Mouse (Mus musculus): Measurements from ENCODE around the gene Maml3. TPM values are rescaled to one million over a fixed set of nuclear protein-coding genes. Genes with fewer than 3 reads are reported as not detected.

Maml3 gene
- polyA plus RNA-seq, 1 experiment from 2014 or later = 6.0 TPM

DNA sequence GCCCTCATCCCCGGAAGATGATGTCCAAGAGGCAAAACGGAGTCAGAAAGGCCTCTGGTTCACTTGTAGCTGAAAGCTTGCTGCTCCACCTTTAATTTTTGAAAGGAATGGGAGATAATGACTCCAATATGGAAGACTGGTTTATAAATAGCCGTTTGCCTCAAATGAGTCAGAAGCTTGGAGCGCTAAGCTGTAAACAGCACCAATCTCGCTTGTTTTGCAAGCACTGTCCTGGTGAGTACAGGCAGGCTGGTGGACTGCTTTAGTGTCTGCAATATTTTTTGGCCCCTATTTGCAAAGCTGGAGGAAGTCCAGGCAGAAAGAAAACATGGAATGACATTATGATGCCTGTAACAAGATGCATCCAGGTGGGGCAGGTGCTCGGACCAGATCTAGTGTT lies 335.7 kb downstream of the Maml3 start:
- DNase-seq (ENCODE audit: low spot score) = no peak
- H3K36me3 ChIP-seq (replicated peaks) = 0 out of 2 replicates have a peak, but pooled peaks cover 3% of the 10 kb centered on the region
- H3K4me3 ChIP-seq = no peak overlapping the region
- H3K9me3 ChIP-seq = peaks cover 5% of the 10 kb centered on the region; the same call in 1 of the 2 replicates
- WGBS = 89% methylated on average over 6 of the region's 6 CpGs
- H3K4me1 ChIP-seq = peaks cover 21% of the 10 kb centered on the region
- no peaks in the 10 kb centered on the region for H3K27me3 ChIP-seq (replicated peaks; ENCODE audit: low read depth, poor library complexity, severe bottlenecking)
- no peak overlapping the region for H3K27ac ChIP-seq (replicated peaks)

DNA sequence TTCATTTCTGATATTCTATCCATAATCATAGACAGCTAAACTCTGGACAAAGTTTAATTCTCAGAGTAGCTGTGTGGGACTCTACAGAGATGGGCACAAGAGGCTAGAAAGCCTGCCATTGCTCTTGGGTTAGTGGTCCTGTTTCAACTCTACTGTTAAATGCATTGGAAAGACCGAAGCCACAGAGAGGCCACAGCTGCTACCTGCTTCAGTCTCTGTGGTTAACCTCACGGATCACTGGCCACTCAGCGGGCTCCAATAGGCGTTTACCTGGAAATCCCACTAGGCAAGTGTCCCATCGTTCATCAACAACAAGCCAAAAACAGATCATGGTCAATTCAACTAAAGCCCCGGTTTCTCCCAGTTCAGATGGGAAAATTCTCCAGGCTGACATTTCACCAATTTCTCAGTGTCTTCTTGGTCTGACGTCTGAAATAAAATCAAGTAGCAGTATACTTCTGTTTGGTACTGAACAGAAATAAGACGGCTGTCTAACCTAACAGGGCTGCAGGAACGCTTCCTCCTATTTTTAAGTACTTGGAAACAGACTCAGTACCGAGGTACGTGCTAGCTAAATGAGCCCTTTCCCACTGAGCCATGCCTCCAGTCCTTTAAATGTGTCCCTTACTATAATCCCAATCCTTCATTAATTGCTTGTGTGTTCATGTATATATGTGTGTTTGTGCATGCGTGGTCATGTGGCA lies 339.5 kb downstream of the Maml3 start:
- no peaks in the 10 kb centered on the region for H3K27me3 ChIP-seq (replicated peaks; ENCODE audit: low read depth, poor library complexity, severe bottlenecking)
- 89% methylated on average over 12 of the region's 12 CpGs for WGBS
- H3K27ac ChIP-seq (replicated peaks) = no peak overlapping the region
- 0 out of 2 replicates have a peak, but pooled peaks cover 3% of the 10 kb centered on the region for H3K36me3 ChIP-seq (replicated peaks)
- 0 out of 2 replicates have a peak, but pooled peaks cover 3% of the 10 kb centered on the region for H3K9me3 ChIP-seq
- DNase-seq (ENCODE audit: low spot score) = no peak
- H3K4me1 ChIP-seq = peaks cover 17% of the 10 kb centered on the region
- H3K4me3 ChIP-seq = no peak overlapping the region

- WGBS = 92% methylated on average over 3 of the region's 3 CpGs
- 0 out of 2 replicates have a peak, but pooled peaks cover 3% of the 10 kb centered on the region for H3K36me3 ChIP-seq (replicated peaks)
- no peaks in the 10 kb centered on the region for H3K9me3 ChIP-seq
- no peak for DNase-seq (ENCODE audit: low spot score)
- H3K27ac ChIP-seq (replicated peaks) = no peak overlapping the region
- H3K4me3 ChIP-seq = no peak overlapping the region
- peaks cover 21% of the 10 kb centered on the region for H3K4me1 ChIP-seq
- no peaks in the 10 kb centered on the region for H3K27me3 ChIP-seq (replicated peaks; ENCODE audit: low read depth, poor library complexity, severe bottlenecking)
Measured at GRCm38 (mm10) chr3:51764175-51764574, 340.7 kb downstream of the Maml3 start.

DNA sequence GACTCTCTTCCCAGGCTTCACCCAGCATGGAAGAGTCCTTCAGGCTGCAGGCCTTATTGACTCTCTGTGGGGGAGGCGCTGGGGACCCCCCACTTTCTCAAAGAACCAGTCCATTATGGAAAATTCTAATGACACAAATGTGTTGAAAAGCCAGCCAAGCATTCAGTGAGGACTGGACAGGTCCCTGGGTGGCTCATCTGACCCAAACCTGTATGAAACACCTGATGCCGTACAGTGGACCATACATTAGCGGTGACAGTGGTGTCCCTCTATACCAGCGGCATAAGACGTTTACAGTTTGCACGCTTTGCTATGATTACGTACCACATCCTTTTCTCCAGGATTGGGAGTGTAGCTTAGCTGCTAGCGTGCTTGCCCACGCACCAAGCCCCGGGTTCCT lies 342.0 kb downstream of the Maml3 start:
- 92% methylated on average over 10 of the region's 10 CpGs for WGBS
- Histone ChIP-seq H3K27me3 (replicated peaks; ENCODE audit: low read depth, poor library complexity, severe bottlenecking) (no peaks in the 10 kb centered on the region), H3K4me1 (peaks cover 18% of the 10 kb centered on the region), H3K4me3 (no peak overlapping the region), H3K9me3 (no peaks in the 10 kb centered on the region), H3K27ac (replicated peaks) (no peak overlapping the region), H3K36me3 (replicated peaks) (0 out of 2 replicates have a peak, but pooled peaks cover 3% of the 10 kb centered on the region)
- no peak for DNase-seq (ENCODE audit: low spot score)

DNA sequence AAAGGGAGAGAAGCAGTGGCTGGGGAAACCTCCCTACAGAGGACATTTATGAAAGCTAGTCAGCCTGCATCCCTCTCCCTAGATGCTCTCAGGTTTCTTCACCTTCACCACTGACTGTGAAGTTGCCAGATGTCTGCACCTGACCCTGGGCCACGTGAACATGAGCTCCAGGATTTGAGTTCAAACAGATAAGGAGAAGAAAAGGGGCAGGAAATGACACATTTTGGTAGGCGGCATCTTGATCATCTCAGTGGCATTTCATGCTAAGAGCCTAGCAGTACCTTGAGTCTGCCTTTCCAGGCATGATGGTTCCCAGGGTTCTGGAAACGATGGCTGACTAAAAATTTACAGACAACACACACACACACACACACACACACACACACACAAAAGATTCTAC lies 345.3 kb downstream of the Maml3 start:
- 76% methylated on average over 3 of the region's 3 CpGs for WGBS
- no peaks in the 10 kb centered on the region for H3K36me3 ChIP-seq (replicated peaks)

GRCm38 (mm10) chr3:51757032-51757431 lies 347.8 kb downstream of the Maml3 start:
- no peak for DNase-seq (ENCODE audit: low spot score)
- Histone ChIP-seq H3K4me3 (no peak overlapping the region), H3K27ac (replicated peaks) (no peak overlapping the region), H3K9me3 (no peaks in the 10 kb centered on the region), H3K4me1 (peaks cover 23% of the 10 kb centered on the region), H3K27me3 (replicated peaks; ENCODE audit: low read depth, poor library complexity, severe bottlenecking) (no peaks in the 10 kb centered on the region), H3K36me3 (replicated peaks) (no peaks in the 10 kb centered on the region)
- WGBS = 93% methylated on average over 5 of the region's 5 CpGs

More for the DNA sequence above, 345.3 kb downstream of the Maml3 start:
- no peak overlapping the region for H3K27ac ChIP-seq (replicated peaks)
- no peaks in the 10 kb centered on the region for H3K9me3 ChIP-seq
- H3K4me1 ChIP-seq = peaks cover 21% of the 10 kb centered on the region
- H3K27me3 ChIP-seq (replicated peaks; ENCODE audit: low read depth, poor library complexity, severe bottlenecking) = no peaks in the 10 kb centered on the region
- H3K4me3 ChIP-seq = no peak overlapping the region
- DNase-seq (ENCODE audit: low spot score) = no peak

- Histone ChIP-seq H3K27ac (replicated peaks) (no peak overlapping the region; the same call in 1 of the 2 replicates), H3K36me3 (replicated peaks) (no peaks in the 10 kb centered on the region), H3K4me3 (no peak overlapping the region), H3K9me3 (no peaks in the 10 kb centered on the region), H3K4me1 (peaks cover 27% of the 10 kb centered on the region), H3K27me3 (replicated peaks; ENCODE audit: low read depth, poor library complexity, severe bottlenecking) (no peaks in the 10 kb centered on the region)
- WGBS = 75% methylated on average over 5 of the region's 5 CpGs
- no peak for DNase-seq (ENCODE audit: low spot score)
Measured at GRCm38 (mm10) chr3:51756283-51756682, 348.6 kb downstream of the Maml3 start.

DNA sequence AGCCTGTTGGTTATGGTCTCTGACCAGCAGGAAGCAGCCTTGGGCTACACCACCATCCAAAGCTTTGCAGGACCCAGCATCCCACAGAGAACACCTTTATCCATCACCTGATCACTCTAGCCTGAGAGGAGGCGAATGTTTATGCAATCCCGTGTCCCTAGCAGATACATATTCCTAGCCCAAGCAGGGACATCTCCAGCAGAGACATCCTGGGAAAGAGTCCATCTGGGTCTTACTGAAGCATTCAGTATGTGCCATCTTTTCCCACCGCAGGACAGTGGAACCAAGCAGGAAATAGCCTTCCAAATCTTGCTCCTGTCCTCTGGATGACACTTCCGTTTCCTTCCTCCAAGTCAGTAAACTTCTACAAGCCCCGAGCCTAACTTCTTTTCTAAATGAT lies 351.6 kb downstream of the Maml3 start:
- Histone ChIP-seq H3K27ac (replicated peaks) (no peak overlapping the region), H3K36me3 (replicated peaks) (no peaks in the 10 kb centered on the region), H3K4me3 (no peak overlapping the region), H3K27me3 (replicated peaks; ENCODE audit: low read depth, poor library complexity, severe bottlenecking) (no peaks in the 10 kb centered on the region), H3K9me3 (no peaks in the 10 kb centered on the region), H3K4me1 (peaks cover 53% of the 10 kb centered on the region)
- 85% methylated on average over 5 of the region's 5 CpGs for WGBS
- DNase-seq (ENCODE audit: low spot score) = no peak

DNA sequence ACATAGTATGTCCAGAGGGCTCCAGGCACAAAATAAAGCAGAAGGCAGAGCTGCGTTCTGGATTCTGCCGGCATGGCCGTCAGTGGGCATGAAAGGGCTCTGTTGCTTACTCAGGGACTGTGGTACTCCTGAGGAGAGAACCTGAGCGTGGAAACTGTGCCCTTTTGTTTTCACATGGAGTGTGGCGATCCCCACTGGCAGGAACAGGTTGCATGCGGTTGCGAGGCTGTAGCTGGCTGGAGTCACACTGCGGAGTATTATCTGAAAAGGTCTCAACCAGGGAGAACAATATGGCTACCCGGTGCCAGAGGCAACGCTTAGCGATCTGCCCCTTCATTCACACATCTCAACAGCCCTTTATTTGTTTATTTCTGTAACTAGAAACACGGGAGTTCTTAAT lies 353.4 kb downstream of the Maml3 start:
- H3K4me3 ChIP-seq = no peak overlapping the region
- H3K4me1 ChIP-seq = peaks cover 50% of the 10 kb centered on the region
- H3K27me3 ChIP-seq (replicated peaks; ENCODE audit: low read depth, poor library complexity, severe bottlenecking) = no peaks in the 10 kb centered on the region
- H3K9me3 ChIP-seq = no peaks in the 10 kb centered on the region
- WGBS = 80% methylated on average over 12 of the region's 12 CpGs
- DNase-seq (ENCODE audit: low spot score) = no peak
- peak overlapping the region; percentile 67 for H3K27ac ChIP-seq (replicated peaks)
- no peaks in the 10 kb centered on the region for H3K36me3 ChIP-seq (replicated peaks)

DNA sequence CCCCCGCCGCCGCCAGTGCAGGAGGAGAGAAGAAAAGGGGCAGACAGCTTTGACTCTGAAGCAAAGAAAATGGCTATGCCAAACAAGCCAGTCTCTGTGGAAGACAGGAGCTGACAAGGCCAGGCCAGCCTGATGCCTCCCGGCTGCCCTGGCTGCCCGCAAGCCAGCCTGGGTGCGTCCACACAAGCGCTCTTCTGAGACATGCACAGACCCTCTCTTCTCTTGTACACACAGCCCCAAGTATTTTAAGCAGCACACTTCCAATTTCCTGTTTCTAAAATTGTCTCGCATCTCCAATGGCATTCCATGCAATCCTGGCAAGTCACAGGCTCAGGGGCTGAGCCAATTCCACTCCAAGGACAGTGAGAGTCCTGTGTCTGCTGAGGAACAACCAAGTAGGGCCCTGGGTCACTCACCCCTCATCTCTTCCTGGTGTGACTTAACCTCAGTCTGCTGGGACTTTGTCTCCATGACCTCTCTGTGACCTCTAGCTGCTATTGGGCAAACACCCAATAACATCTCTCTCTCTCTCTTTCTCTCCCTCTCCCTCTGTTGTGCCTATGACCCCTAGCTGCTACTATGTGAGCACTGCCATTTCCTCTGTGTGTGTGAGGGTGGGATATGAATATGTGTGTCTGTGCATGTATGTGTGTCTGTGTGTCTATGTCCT lies 354.9 kb downstream of the Maml3 start:
- H3K27ac ChIP-seq (replicated peaks) = peak overlapping the region; percentile 76
- H3K9me3 ChIP-seq = no peaks in the 10 kb centered on the region
- no peaks in the 10 kb centered on the region for H3K36me3 ChIP-seq (replicated peaks)
- no peaks in the 10 kb centered on the region for H3K27me3 ChIP-seq (replicated peaks; ENCODE audit: low read depth, poor library complexity, severe bottlenecking)
- DNase-seq (ENCODE audit: low spot score) = peak; percentile 47
- peaks cover 50% of the 10 kb centered on the region for H3K4me1 ChIP-seq
- 34% methylated on average over 8 of the region's 8 CpGs for WGBS
- H3K4me3 ChIP-seq = no peak overlapping the region

GRCm38 (mm10) chr3:51749421-51749811 lies 355.5 kb downstream of the Maml3 start:
- Histone ChIP-seq H3K4me1 (peaks cover 55% of the 10 kb centered on the region), H3K36me3 (replicated peaks) (no peaks in the 10 kb centered on the region), H3K4me3 (no peak overlapping the region), H3K9me3 (no peaks in the 10 kb centered on the region), H3K27ac (replicated peaks) (peak overlapping the region; percentile 76), H3K27me3 (replicated peaks; ENCODE audit: low read depth, poor library complexity, severe bottlenecking) (no peaks in the 10 kb centered on the region)
- 51% methylated on average over 7 of the region's 7 CpGs for WGBS
- DNase-seq (ENCODE audit: low spot score) = no peak

DNA sequence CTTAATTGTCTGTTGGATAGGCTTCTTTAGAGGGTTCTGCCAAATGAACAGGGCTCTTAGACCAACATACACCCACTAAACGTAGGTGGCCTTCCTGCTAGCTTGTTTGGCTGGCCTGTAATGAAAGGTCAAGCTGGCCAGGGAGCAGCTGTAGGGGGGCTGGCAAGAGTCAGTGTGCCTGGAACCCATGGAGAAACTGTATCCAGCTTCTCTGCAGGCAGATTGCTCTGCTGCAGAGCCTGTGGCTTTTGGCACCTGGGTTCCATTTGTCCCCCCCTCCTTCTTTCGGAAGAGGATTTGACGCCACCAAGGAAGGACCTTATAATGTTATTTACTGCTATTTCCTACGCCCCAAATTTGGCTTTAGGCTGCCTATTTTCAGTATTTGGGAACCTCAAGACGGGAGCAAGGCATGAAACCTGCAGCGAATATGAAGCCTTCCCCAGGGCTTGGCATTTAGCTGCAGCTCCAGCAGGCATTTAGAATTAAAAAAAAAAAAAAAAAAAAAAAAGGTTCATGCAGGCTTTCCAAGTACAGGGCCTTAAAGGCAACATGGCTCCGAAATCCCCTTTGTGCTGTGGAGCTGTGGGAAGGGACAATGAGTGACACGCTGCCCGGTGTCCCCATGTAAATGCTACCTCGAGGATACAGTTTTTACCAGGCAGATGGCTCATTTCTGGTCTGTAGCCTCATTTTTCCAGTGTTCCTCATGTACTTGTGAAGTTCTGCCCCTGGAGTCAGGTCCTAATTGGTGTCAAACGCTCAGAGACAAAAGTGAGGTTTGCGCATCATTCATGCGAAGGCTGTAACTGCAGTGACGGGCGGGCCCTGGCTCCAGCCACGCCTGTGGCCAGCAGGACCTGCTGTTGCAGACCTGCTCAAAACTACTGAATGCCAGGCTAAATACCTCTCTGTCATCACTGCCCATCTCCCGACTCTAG lies 356.2 kb downstream of the Maml3 start:
- Histone ChIP-seq H3K9me3 (no peaks in the 10 kb centered on the region), H3K4me3 (no peak overlapping the region), H3K27ac (replicated peaks) (peak overlapping the region; percentile 76), H3K27me3 (replicated peaks; ENCODE audit: low read depth, poor library complexity, severe bottlenecking) (no peaks in the 10 kb centered on the region), H3K36me3 (replicated peaks) (no peaks in the 10 kb centered on the region), H3K4me1 (peaks cover 58% of the 10 kb centered on the region)
- 70% methylated on average over 17 of the region's 17 CpGs for WGBS
- DNase-seq (ENCODE audit: low spot score) = no peak

Data from embryonic facial prominence, embryonic 10.5 days (tissue).